Mouse (Mus musculus): ENCODE measurements around the gene Rasgrf2. TPM values are rescaled to one million over a fixed set of nuclear protein-coding genes. Genes with fewer than 3 reads are reported as not detected.

The Rasgrf2 gene
- polyA plus RNA-seq, 2 experiments: 0.03 to 0.10 TPM

DNA sequence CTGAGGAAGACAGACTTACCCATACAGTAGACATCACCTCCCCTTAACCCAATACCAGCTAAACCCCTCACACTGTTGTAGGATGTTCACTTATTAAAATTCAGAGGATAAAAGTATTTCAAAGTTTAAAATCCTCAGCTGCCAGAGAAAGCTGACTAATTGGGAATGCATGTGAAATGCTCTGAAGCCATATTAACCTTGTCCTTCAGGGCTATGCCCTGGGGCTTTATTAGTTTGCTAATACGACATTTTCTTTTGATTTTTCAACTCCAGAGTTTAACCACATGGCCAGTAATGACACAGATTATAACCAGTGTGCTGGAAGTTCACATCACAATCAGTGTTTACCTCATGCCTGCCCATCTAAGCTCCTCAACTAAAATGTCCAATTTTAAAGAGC is 192.6 kb downstream of the Rasgrf2 start:
- no peak for DNase-seq (ENCODE audit: low read depth in 3 of 3, low spot score in 3 of 3)
- WGBS (ENCODE audit: insufficient replicate concordance): 39% methylated on average over 1 of the region's 1 CpGs
- Histone ChIP-seq H3K9ac (replicated peaks) (no peak overlapping the region), H3K4me3 (ENCODE audit: insufficient read depth in 1 of 2, low read depth in 2 of 2, low read length in 2 of 2) (no peak overlapping the region), H3K9me3 (ENCODE audit: control insufficient read depth, low read length) (no peaks in the 10 kb centered on the region), H3K36me3 (replicated peaks; ENCODE audit: control insufficient read depth, insufficient read depth, low read depth) (no peaks in the 10 kb centered on the region), H3K27ac (no peak overlapping the region), H3K4me1 (replicated peaks; ENCODE audit: control insufficient read depth in 2 of 2, insufficient read depth in 2 of 2, low read length in 1 of 2) (no peaks in the 10 kb centered on the region), H3K4me2 (ENCODE audit: low read depth) (no peak overlapping the region), H3K27me3 (ENCODE audit: control insufficient read depth, insufficient read depth, low read length) (no peaks in the 10 kb centered on the region)
- TF ChIP-seq EP300 (IDR thresholded peaks at IDR 0.05; ENCODE audit: low read depth): no peak
- no peak for ATAC-seq (ENCODE audit: insufficient read depth)

DNA sequence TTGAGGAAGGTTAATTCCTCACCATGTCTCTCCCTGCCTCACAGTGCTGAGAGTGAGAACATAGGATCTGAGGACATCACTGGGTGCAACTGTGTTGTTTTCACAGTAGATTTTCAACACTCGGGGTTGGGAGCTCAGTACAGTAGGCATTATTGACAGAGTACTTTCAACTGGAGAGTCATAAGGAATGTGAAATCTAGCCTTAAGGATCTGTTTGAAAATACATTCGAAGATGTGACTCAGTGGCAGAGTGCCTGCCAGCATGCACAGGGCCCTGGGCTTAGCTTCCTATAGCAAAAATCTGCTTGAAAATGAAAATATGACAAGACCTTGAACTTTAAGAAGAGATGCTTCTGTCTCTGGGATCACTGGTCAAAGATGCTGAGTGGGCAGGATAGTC is 194.2 kb downstream of the Rasgrf2 start:
- DNase-seq (ENCODE audit: low read depth in 3 of 3, low spot score in 3 of 3) (no peak), ATAC-seq (ENCODE audit: insufficient read depth) (no peak)
- TF ChIP-seq EP300 (IDR thresholded peaks at IDR 0.05; ENCODE audit: low read depth) (no peak), CTCF (IDR thresholded peaks at IDR 0.05; ENCODE audit: low read depth) (no peak)
- Histone ChIP-seq H3K9me3 (ENCODE audit: control insufficient read depth, low read length) (no peaks in the 10 kb centered on the region), H3K36me3 (replicated peaks; ENCODE audit: control insufficient read depth, insufficient read depth, low read depth) (no peaks in the 10 kb centered on the region), H3K4me2 (ENCODE audit: low read depth) (no peak overlapping the region), H3K27ac (no peak overlapping the region), H3K4me3 (ENCODE audit: insufficient read depth in 1 of 2, low read depth in 2 of 2, low read length in 2 of 2) (no peak overlapping the region), H3K9ac (replicated peaks) (no peak overlapping the region), H3K27me3 (ENCODE audit: control insufficient read depth, insufficient read depth, low read length) (no peaks in the 10 kb centered on the region), H3K4me1 (replicated peaks; ENCODE audit: control insufficient read depth in 2 of 2, insufficient read depth in 2 of 2, low read length in 1 of 2) (no peaks in the 10 kb centered on the region)
- WGBS (ENCODE audit: insufficient replicate concordance): 55% methylated on average over 2 of the region's 2 CpGs

DNA sequence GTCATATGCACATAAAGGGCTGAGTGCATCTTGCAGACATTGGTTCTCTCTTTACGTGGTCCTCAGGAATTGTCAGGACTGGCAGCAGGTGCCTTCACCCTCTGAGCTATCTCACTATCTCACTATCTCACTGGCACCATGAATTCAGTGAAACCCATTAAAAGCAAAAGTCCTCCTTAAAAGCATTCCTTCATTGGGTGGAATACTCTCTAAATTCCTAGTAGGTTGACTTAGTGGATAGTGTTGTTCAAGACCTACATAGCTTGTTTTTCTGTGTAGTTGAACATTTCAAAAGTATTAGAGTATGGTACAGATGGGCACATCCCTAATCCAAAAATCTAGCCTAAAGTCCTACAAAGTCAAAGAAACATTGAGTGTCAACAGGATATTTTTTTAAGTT is 199.3 kb downstream of the Rasgrf2 start:
- DNase-seq (ENCODE audit: low read depth in 3 of 3, low spot score in 3 of 3): no peak
- no peak overlapping the region for H3K9ac ChIP-seq (replicated peaks)

DNA sequence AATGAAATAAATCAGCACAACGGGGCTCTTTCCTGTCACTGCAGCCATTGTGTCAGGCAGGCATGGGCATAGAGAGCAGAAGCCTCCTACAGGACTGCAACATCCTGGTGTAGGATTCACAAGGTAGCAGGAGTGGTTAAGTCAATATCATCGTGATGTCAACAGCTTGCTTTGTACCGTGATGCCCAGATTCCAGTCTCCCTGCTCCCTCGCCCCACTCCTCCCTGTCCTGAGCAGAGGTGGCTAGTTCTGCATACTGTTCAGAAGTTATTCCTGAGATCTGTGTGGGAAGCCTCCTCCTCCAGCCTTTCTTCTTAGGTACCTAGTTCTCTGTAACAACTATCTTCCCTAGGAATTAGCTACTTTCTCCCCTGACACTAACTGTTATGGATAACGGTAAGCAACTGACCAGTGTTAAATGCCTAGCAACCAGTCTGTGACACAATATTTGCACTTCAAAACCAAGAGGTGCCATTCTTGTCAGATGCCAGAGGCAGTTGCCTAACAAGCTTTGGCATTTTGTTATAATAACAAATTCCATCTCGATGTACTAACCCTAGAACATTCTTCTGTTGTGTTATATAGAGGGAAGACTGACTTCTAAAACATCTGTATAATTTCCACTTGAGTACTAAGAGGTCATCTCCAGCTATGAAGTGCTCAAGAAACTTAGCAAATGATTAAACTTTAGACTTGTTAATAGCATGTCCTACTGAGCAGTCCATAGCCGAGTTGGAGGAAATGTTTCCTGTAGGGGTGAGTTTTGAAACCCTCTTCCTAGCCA is 201.3 kb downstream of the Rasgrf2 start:
- no peak for ATAC-seq (ENCODE audit: insufficient read depth)
- H3K4me2 ChIP-seq (ENCODE audit: low read depth): no peak overlapping the region
- WGBS (ENCODE audit: insufficient replicate concordance): 52% methylated on average over 7 of the region's 7 CpGs
- no peaks in the 10 kb centered on the region for H3K4me1 ChIP-seq (replicated peaks; ENCODE audit: control insufficient read depth in 2 of 2, insufficient read depth in 2 of 2, low read length in 1 of 2)
- no peak overlapping the region for H3K9ac ChIP-seq (replicated peaks)
- H3K36me3 ChIP-seq (replicated peaks; ENCODE audit: control insufficient read depth, insufficient read depth, low read depth): no peaks in the 10 kb centered on the region
- H3K9me3 ChIP-seq (ENCODE audit: control insufficient read depth, low read length): no peaks in the 10 kb centered on the region
- no peak overlapping the region for H3K4me3 ChIP-seq (ENCODE audit: insufficient read depth in 1 of 2, low read depth in 2 of 2, low read length in 2 of 2)
- no peak for DNase-seq (ENCODE audit: low read depth in 3 of 3, low spot score in 3 of 3)
- H3K27me3 ChIP-seq (ENCODE audit: control insufficient read depth, insufficient read depth, low read length): no peaks in the 10 kb centered on the region
- no peak for TF ChIP-seq EP300 (IDR thresholded peaks at IDR 0.05; ENCODE audit: low read depth)
- H3K27ac ChIP-seq: no peak overlapping the region

More for the DNA sequence above, 199.3 kb downstream of the Rasgrf2 start:
- no peaks in the 10 kb centered on the region for H3K9me3 ChIP-seq (ENCODE audit: control insufficient read depth, low read length)
- no peak overlapping the region for H3K4me2 ChIP-seq (ENCODE audit: low read depth)
- 61% methylated on average over 1 of the region's 1 CpGs for WGBS (ENCODE audit: insufficient replicate concordance)
- H3K4me3 ChIP-seq (ENCODE audit: insufficient read depth in 1 of 2, low read depth in 2 of 2, low read length in 2 of 2): no peak overlapping the region
- ATAC-seq (ENCODE audit: insufficient read depth): no peak
- no peaks in the 10 kb centered on the region for H3K27me3 ChIP-seq (ENCODE audit: control insufficient read depth, insufficient read depth, low read length)
- H3K27ac ChIP-seq: no peak overlapping the region
- TF ChIP-seq CTCF (IDR thresholded peaks at IDR 0.05; ENCODE audit: low read depth): no peak
- TF ChIP-seq EP300 (IDR thresholded peaks at IDR 0.05; ENCODE audit: low read depth): no peak
- H3K4me1 ChIP-seq (replicated peaks; ENCODE audit: control insufficient read depth in 2 of 2, insufficient read depth in 2 of 2, low read length in 1 of 2): no peaks in the 10 kb centered on the region
- H3K36me3 ChIP-seq (replicated peaks; ENCODE audit: control insufficient read depth, insufficient read depth, low read depth): no peaks in the 10 kb centered on the region

DNA sequence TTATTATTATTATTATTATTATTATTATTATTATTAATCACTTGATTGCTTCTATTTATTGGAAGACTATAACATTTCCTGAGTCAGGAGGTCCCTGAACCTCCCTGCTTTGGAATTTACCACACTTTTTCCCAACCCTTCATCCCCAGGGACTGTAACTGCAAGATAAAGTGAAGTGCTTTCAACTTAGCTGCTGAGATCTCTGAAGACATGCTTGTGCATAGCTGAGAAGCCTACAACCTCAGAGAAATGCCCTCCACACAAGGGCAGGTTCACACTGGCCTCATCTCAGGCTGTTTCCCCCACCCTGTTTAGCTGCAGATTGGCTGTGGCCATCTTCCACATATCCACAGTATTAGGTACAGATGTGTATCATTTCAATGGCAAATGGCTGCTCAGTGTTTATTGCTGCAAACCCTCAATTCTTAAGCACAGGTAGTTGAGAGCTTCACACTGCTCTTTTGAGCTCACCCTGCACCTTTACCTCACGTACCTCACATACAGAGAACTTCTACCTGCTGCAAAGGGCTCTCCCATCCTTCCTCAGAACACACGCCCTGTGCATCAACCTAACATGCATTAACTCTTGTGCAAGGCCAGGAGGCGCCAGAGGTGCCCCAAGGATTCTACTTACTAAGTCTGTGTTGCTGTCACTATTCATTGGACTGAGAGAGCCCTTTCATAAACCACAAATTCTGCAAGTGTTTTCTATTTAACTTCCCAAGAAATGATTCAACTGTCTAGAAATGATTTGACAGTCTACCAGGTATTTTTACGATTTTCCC is 202.7 kb downstream of the Rasgrf2 start:
- Histone ChIP-seq H3K9me3 (ENCODE audit: control insufficient read depth, low read length) (no peaks in the 10 kb centered on the region), H3K4me3 (ENCODE audit: insufficient read depth in 1 of 2, low read depth in 2 of 2, low read length in 2 of 2) (no peak overlapping the region), H3K27ac (no peak overlapping the region), H3K36me3 (replicated peaks; ENCODE audit: control insufficient read depth, insufficient read depth, low read depth) (no peaks in the 10 kb centered on the region), H3K4me1 (replicated peaks; ENCODE audit: control insufficient read depth in 2 of 2, insufficient read depth in 2 of 2, low read length in 1 of 2) (no peaks in the 10 kb centered on the region), H3K9ac (replicated peaks) (no peak overlapping the region), H3K4me2 (ENCODE audit: low read depth) (no peak overlapping the region), H3K27me3 (ENCODE audit: control insufficient read depth, insufficient read depth, low read length) (no peaks in the 10 kb centered on the region)
- no peak for DNase-seq (ENCODE audit: low read depth in 3 of 3, low spot score in 3 of 3)
- ATAC-seq (ENCODE audit: insufficient read depth): no peak
- TF ChIP-seq EP300 (IDR thresholded peaks at IDR 0.05; ENCODE audit: low read depth): no peak
- TF ChIP-seq CTCF (IDR thresholded peaks at IDR 0.05; ENCODE audit: low read depth): no peak
- WGBS (ENCODE audit: insufficient replicate concordance): 33% methylated on average over 4 of the region's 4 CpGs
